Mouse (Mus musculus): ENCODE data around the gene 9530002B09Rik. TPM values are rescaled to one million over a fixed set of nuclear protein-coding genes. Genes with fewer than 3 reads are reported as not detected.

The 9530002B09Rik gene
- polyA plus RNA-seq (2017; shearing (Covaris generic)): not detected

GRCm38 (mm10) chr4:122688975-122689374 lies at the start of gene 9530002B09Rik:
Gene 9530002B09Rik (plus strand): TSS chr4:122689275.

Other genes with a start within 250 kb of the 9530002B09Rik start
- 51.5 TPM for gene Ppt1, start 147.0 kb downstream of the 9530002B09Rik start, polyA plus RNA-seq (2017; shearing (Covaris generic))
- 82.1 TPM for gene Cap1, start 196.8 kb downstream of the 9530002B09Rik start, polyA plus RNA-seq (2017; shearing (Covaris generic))